Mouse (Mus musculus): Measurements from ENCODE around the gene Ralgps2. TPM values are rescaled to one million over a fixed set of nuclear protein-coding genes. Genes with fewer than 3 reads are reported as not detected.

The Ralgps2 gene
- polyA plus RNA-seq, 1 experiment from 2014 or later, result 55.2 TPM

GRCm38 (mm10) chr1:156938705-156939242, 652 bp downstream of the Ralgps2 start:
- Histone ChIP-seq H3K27me3 (ENCODE audit: insufficient read depth, poor library complexity, severe bottlenecking) (no peaks in the 10 kb centered on the region), H3K4me3 (peak overlapping the region; percentile 99), H3K27ac (peak overlapping the region; percentile 97), H3K36me3 (no peaks in the 10 kb centered on the region; the same call in 1 of the 2 replicates), H3K9me3 (no peaks in the 10 kb centered on the region), H3K4me1 (peaks cover 10% of the 10 kb centered on the region; the same call in 1 of the 2 replicates)
- WGBS, result under 1% methylated on average over 51 of the region's 51 CpGs
- peak; percentile 87 for DNase-seq (ENCODE audit: low spot score)

- Histone ChIP-seq H3K4me3 (no peak overlapping the region), H3K9me3 (no peaks in the 10 kb centered on the region), H3K27ac (no peak overlapping the region), H3K36me3 (no peaks in the 10 kb centered on the region; the same call in 1 of the 2 replicates), H3K27me3 (ENCODE audit: insufficient read depth, poor library complexity, severe bottlenecking) (no peaks in the 10 kb centered on the region), H3K4me1 (peaks cover 10% of the 10 kb centered on the region; the same call in 1 of the 2 replicates)
- no peak for DNase-seq (ENCODE audit: low spot score)
- WGBS, result 66% methylated on average over 7 of the region's 7 CpGs
Measured at GRCm38 (mm10) chr1:156937436-156937835, 2.0 kb downstream of the Ralgps2 start.

DNA sequence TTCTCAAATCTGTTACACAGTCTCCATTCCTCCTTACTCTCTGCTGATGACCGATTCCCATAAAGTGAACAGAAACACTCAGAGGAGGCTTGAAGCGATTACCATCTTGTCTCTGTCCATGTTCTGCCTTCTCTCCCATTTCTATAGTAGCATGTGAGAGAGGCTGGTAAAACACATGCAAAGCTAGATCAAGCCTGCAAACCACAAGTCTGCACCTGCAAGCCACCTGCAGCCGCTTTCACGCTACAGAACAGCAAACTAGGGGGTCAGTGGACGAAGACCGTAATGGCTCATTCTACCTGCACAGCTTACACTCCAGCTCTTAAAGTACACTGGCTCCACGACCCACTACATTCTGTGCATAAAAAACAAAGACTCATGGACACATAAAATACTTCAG, 5.7 kb downstream of the Ralgps2 start:
- Histone ChIP-seq H3K27me3 (ENCODE audit: insufficient read depth, poor library complexity, severe bottlenecking) (no peaks in the 10 kb centered on the region), H3K9me3 (no peaks in the 10 kb centered on the region), H3K27ac (no peak overlapping the region), H3K4me1 (peaks cover 26% of the 10 kb centered on the region), H3K4me3 (no peak overlapping the region), H3K36me3 (no peaks in the 10 kb centered on the region; the same call in 1 of the 2 replicates)
- 94% methylated on average over 7 of the region's 7 CpGs for WGBS
- DNase-seq (ENCODE audit: low spot score), result no peak

GRCm38 (mm10) chr1:156932036-156932774, 7.2 kb downstream of the Ralgps2 start:
- no peak overlapping the region for H3K27ac ChIP-seq
- H3K4me3 ChIP-seq, result no peak overlapping the region
- H3K27me3 ChIP-seq (ENCODE audit: insufficient read depth, poor library complexity, severe bottlenecking), result no peaks in the 10 kb centered on the region
- H3K4me1 ChIP-seq, result peaks cover 29% of the 10 kb centered on the region
- no peaks in the 10 kb centered on the region for H3K9me3 ChIP-seq
- DNase-seq (ENCODE audit: low spot score), result no peak
- 42% methylated on average over 3 of the region's 3 CpGs for WGBS
- H3K36me3 ChIP-seq, result no peaks in the 10 kb centered on the region; the same call in 1 of the 2 replicates

GRCm38 (mm10) chr1:156931106-156931870, 8.1 kb downstream of the Ralgps2 start:
- Histone ChIP-seq H3K36me3 (no peaks in the 10 kb centered on the region; the same call in 1 of the 2 replicates), H3K27ac (0 out of 2 replicates have a peak overlapping the region, but pooled peaks have one; percentile 8), H3K27me3 (ENCODE audit: insufficient read depth, poor library complexity, severe bottlenecking) (no peaks in the 10 kb centered on the region), H3K4me3 (no peak overlapping the region), H3K9me3 (no peaks in the 10 kb centered on the region), H3K4me1 (peaks cover 33% of the 10 kb centered on the region)
- no peak for DNase-seq (ENCODE audit: low spot score)
- 59% methylated on average over 10 of the region's 10 CpGs for WGBS

DNA sequence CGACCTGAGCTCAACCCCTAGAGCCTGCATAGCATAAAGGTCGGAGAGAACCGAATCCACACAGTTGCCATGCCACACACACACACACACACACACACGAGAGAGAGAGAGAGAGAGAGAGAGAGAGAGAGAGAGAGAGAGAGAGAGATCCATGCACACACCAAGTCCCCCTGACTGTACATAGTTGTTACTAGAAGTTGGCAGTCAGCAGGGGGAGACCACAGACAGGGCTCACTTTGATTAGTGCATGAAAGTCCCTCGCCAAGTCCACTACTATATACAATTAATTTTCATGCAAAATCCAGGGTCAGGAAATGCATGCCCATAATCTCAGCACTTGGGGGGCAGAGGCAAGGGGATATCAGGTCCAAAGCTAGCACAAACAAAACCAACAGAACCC, 9.2 kb downstream of the Ralgps2 start:
- no peak for DNase-seq (ENCODE audit: low spot score)
- Histone ChIP-seq H3K4me1 (peaks cover 38% of the 10 kb centered on the region), H3K4me3 (no peak overlapping the region), H3K9me3 (no peaks in the 10 kb centered on the region), H3K36me3 (no peaks in the 10 kb centered on the region; the same call in 1 of the 2 replicates), H3K27me3 (ENCODE audit: insufficient read depth, poor library complexity, severe bottlenecking) (no peaks in the 10 kb centered on the region), H3K27ac (no peak overlapping the region)
- 63% methylated on average over 5 of the region's 5 CpGs for WGBS

DNA sequence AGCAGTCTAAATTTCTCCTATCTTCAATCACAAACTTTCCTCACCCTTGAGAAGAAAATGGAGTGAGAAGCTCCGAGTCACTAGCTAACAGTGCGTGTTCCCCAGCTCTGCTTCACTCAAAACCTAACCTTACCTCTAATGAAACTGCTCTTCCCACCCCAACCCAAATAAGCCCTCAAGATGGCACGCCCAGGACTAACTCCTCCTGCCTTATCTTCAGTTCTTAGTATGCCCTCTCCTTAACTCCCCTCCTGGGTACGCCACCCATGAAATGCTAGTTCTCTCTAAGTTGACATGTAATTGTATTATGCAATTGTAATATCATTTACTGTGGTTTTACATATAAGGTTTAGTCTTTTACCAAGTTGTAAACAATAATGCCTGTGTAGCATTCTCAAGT, 11.2 kb downstream of the Ralgps2 start:
- H3K27ac ChIP-seq, result no peak overlapping the region
- no peaks in the 10 kb centered on the region for H3K27me3 ChIP-seq (ENCODE audit: insufficient read depth, poor library complexity, severe bottlenecking)
- H3K4me1 ChIP-seq, result peaks cover 42% of the 10 kb centered on the region
- no peaks in the 10 kb centered on the region for H3K36me3 ChIP-seq
- no peaks in the 10 kb centered on the region for H3K9me3 ChIP-seq
- WGBS, result 79% methylated on average over 4 of the region's 4 CpGs
- DNase-seq (ENCODE audit: low spot score), result no peak
- H3K4me3 ChIP-seq, result no peak overlapping the region

- H3K9me3 ChIP-seq, result no peaks in the 10 kb centered on the region
- peaks cover 41% of the 10 kb centered on the region for H3K4me1 ChIP-seq
- H3K4me3 ChIP-seq, result no peak overlapping the region
- 81% methylated on average over 1 of the region's 1 CpGs for WGBS
- DNase-seq (ENCODE audit: low spot score), result no peak
- no peaks in the 10 kb centered on the region for H3K36me3 ChIP-seq
- no peaks in the 10 kb centered on the region for H3K27me3 ChIP-seq (ENCODE audit: insufficient read depth, poor library complexity, severe bottlenecking)
- no peak overlapping the region for H3K27ac ChIP-seq
Measured at GRCm38 (mm10) chr1:156923511-156923910, 15.9 kb downstream of the Ralgps2 start.

DNA sequence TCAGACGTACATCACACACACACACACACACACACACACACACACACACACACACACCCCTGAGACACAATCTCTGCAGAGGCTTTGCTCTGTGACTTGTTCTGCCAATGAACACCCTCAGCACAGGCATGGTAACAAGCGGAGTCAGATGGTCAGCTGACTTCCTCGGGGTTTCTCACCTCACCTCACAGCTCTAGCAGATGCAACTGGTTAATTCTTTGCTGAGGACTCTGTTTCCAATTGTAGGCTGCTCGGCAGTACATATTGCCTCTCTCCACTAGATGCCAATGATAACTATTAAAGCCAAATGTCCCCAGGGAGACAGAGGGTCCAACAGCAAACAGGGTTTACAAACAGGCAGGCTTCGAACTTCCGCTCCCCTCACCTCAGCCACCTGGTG, 16.5 kb downstream of the Ralgps2 start:
- Histone ChIP-seq H3K36me3 (no peaks in the 10 kb centered on the region), H3K4me3 (no peak overlapping the region), H3K9me3 (no peaks in the 10 kb centered on the region), H3K27me3 (ENCODE audit: insufficient read depth, poor library complexity, severe bottlenecking) (no peaks in the 10 kb centered on the region), H3K4me1 (peaks cover 37% of the 10 kb centered on the region), H3K27ac (no peak overlapping the region)
- no peak for DNase-seq (ENCODE audit: low spot score)
- 72% methylated on average over 6 of the region's 6 CpGs for WGBS

DNA sequence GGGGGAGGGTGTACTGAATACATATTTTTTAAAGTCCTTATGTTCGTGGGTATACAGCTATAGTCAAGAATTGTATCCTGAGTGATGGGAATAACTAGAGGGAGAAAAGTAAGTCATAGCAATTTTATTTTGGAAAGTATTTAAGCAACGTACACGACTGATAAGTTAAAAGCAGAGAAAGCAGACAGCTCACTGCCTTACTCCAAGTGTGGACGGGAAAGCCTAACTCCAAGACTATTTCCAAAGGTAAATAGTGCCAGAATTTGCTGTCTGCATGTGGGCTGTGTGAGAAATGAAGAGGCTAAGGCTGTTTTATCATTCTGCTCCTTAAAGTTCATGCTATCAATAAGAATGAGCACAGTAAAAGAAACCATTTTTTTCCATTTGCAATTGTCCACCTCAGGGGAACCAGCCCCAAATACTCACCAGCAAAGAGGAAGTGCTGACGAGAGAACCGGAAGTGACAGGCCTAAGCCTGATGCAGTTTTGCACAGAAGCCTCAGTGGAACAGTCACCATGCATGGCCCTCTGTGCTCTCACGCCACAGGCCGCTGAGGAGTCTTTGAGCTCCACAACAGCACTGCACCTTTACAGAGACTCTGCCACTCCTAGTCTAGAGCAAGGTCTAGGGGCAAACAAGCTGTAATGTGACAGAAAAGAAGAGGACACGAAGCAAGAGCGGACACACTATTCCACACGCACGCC, 18.0 kb downstream of the Ralgps2 start:
- Histone ChIP-seq H3K4me1 (peaks cover 33% of the 10 kb centered on the region), H3K27me3 (ENCODE audit: insufficient read depth, poor library complexity, severe bottlenecking) (no peaks in the 10 kb centered on the region), H3K4me3 (no peak overlapping the region), H3K9me3 (no peaks in the 10 kb centered on the region), H3K36me3 (no peaks in the 10 kb centered on the region), H3K27ac (peak overlapping the region; percentile 78)
- WGBS, result 57% methylated on average over 12 of the region's 12 CpGs
- DNase-seq (ENCODE audit: low spot score), result no peak

- Histone ChIP-seq H3K36me3 (no peaks in the 10 kb centered on the region), H3K9me3 (no peaks in the 10 kb centered on the region), H3K27ac (no peak overlapping the region), H3K4me1 (peaks cover 20% of the 10 kb centered on the region), H3K4me3 (no peak overlapping the region), H3K27me3 (ENCODE audit: insufficient read depth, poor library complexity, severe bottlenecking) (no peaks in the 10 kb centered on the region)
- 17% methylated on average over 3 of the region's 3 CpGs for WGBS
- no peak for DNase-seq (ENCODE audit: low spot score)
Measured at GRCm38 (mm10) chr1:156917460-156917859, 22.0 kb downstream of the Ralgps2 start.

DNA sequence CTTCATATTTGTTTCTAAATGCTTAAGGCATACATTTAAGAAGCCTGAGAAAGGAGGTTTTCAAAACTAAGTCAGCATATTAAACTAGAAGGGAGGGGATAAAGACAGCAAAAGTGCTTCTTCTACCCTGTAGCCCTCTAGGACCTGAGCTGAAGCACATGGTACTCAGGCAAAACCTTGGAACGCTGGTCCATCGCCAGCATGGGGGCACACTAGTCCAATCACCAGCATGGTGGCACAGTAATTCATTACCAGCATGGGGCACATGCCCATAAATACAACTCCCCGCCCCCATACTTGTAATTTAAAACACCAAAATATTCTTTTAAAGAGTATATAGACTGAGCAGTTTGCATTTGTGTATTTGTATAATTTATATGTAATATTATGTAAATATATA, 23.1 kb downstream of the Ralgps2 start:
- Histone ChIP-seq H3K4me1 (peaks cover 13% of the 10 kb centered on the region), H3K27me3 (ENCODE audit: insufficient read depth, poor library complexity, severe bottlenecking) (no peaks in the 10 kb centered on the region), H3K27ac (no peak overlapping the region), H3K9me3 (no peaks in the 10 kb centered on the region), H3K36me3 (no peaks in the 10 kb centered on the region), H3K4me3 (no peak overlapping the region)
- 85% methylated on average over 3 of the region's 3 CpGs for WGBS
- DNase-seq (ENCODE audit: low spot score), result no peak
